Mouse (Mus musculus): ENCODE results near the gene Hnrnpul1.

DNA sequence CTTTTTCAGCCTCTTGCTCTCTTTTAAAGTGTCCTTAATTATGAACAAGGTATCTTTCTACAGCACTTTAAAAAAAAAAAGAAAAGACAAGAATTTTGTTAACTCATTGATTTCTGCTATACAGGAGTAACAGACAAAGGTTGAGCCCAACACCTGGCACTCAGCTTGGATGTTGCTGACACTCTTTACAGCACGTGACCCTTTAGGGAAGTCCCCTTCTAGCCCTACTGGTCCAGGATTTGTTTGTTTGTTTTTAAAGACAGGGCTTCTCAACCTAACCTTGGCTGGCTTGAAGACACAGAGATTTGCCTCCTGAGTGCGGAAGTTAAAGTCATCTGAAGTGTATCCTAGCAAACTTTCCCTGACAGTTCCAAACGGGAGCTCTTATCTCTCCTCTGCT, 7.7 kb downstream of the Hnrnpul1 start:
- TF ChIP-seq MAX (IDR thresholded peaks at IDR 0.05): no peak
- TF ChIP-seq CTCF (IDR thresholded peaks at IDR 0.05; ENCODE audit: control insufficient read depth, insufficient read depth, insufficient read length): no peak
- TF ChIP-seq USF1 (IDR thresholded peaks at IDR 0.05; ENCODE audit: low read depth): no peak
- TF ChIP-seq MYOG (IDR thresholded peaks at IDR 0.05; ENCODE audit: control insufficient read depth, extremely low read depth, insufficient read length): no peak
- no peak for TF ChIP-seq MYOD1 (IDR thresholded peaks at IDR 0.05; ENCODE audit: control insufficient read depth, insufficient read length, low read depth)

All from C2C12 (cell line).